Mouse (Mus musculus): ENCODE data around the gene Rtn4rl2.

GRCm38 (mm10) chr2:84827283-84827920 lies 59.1 kb downstream of the Rtn4rl2 start:
- TF ChIP-seq POLR2A (IDR thresholded peaks at IDR 0.05; ENCODE audit: insufficient read depth, low read depth, low read length): 0 out of 2 replicates have a peak, but pooled peaks have one; percentile 48
- no peak for TF ChIP-seq CTCF (IDR thresholded peaks at IDR 0.05)
- no peak for TF ChIP-seq EP300 (IDR thresholded peaks at IDR 0.05; ENCODE audit: insufficient read depth, low read depth, low read length)

All from heart, adult 2 months (tissue).